Comparison of ENCODE assay signal across 17 mouse cellular contexts in genomic region chr12:58434504-58434903, GRCm38 (mm10).
"Had no signal": no experiment of that assay in that cellular context is flagged by ENCODE, and none has a peak within 500 bp of the region (broad histone marks: within the 10 kb centered on the region; RNA-seq: fewer than 3 reads in every experiment).

No protein-coding gene starts in this region.

- ATAC-seq: lung, postnatal 0 days; midbrain, embryonic 13.5 days; midbrain, embryonic 15.5 days had no signal

- H3K4me3 ChIP-seq: lung, embryonic 15.5 days; megakaryocyte, embryonic 14.5 days; midbrain, embryonic 13.5 days; midbrain, embryonic 15.5 days; neural tube, embryonic 12.5 days; stomach, embryonic 15.5 days had no signal

- H3K27me3 ChIP-seq: lung, embryonic 15.5 days; megakaryocyte, embryonic 14.5 days; midbrain, embryonic 13.5 days; midbrain, embryonic 15.5 days; neural tube, embryonic 12.5 days; stomach, embryonic 15.5 days had no signal

- H3K4me1 ChIP-seq: lung, embryonic 15.5 days; megakaryocyte, embryonic 14.5 days; midbrain, embryonic 13.5 days; midbrain, embryonic 15.5 days; neural tube, embryonic 12.5 days; stomach, embryonic 15.5 days had no signal

- H3K4me2 ChIP-seq: lung, embryonic 15.5 days; midbrain, embryonic 11.5 days; midbrain, embryonic 13.5 days; midbrain, embryonic 15.5 days; neural tube, embryonic 12.5 days; stomach, embryonic 15.5 days had no signal

- H3K9ac ChIP-seq: lung, embryonic 15.5 days; midbrain, embryonic 13.5 days; midbrain, embryonic 15.5 days; neural tube, embryonic 12.5 days; stomach, embryonic 15.5 days had no signal

- H3K27ac ChIP-seq: lung, embryonic 15.5 days; macrophage; midbrain, embryonic 13.5 days; midbrain, embryonic 15.5 days; neural tube, embryonic 12.5 days; stomach, embryonic 15.5 days; stomach, postnatal 0 days had no signal

- H3K36me3 ChIP-seq: lung, embryonic 15.5 days; midbrain, embryonic 13.5 days; midbrain, embryonic 15.5 days; neural tube, embryonic 12.5 days; stomach, embryonic 15.5 days had no signal

- DNase-seq: lung, adult 2 months; lung, postnatal 14 days; lung, postnatal 36 days; right cerebral cortex, postnatal 14 days; thymus, adult 2 months; thymus, postnatal 25 days; thymus, postnatal 4 days had no signal

- H3K9me3 ChIP-seq: lung, embryonic 15.5 days; megakaryocyte, embryonic 14.5 days; midbrain, embryonic 13.5 days; midbrain, embryonic 15.5 days; neural tube, embryonic 12.5 days; stomach, embryonic 15.5 days had no signal
